Mouse (Mus musculus) hindlimb bud, embryonic 11.5 days (tissue): ENCODE measurements around the gene Trim37.

Source experiments
- DNase-seq: peaks from one replicate; pipeline ENCODE4 v3.0.0-alpha.2; 2012; ENCODE audit warnings: low read depth, low spot score; ENCODE audit errors: extremely low spot score

The Trim37 gene

GRCm38 (mm10) chr11:87268803-87269202 lies 141.9 kb downstream of the Trim37 start:
- no peak for DNase-seq
